Mouse (Mus musculus): ENCODE results near the gene Grin2d.

DNA sequence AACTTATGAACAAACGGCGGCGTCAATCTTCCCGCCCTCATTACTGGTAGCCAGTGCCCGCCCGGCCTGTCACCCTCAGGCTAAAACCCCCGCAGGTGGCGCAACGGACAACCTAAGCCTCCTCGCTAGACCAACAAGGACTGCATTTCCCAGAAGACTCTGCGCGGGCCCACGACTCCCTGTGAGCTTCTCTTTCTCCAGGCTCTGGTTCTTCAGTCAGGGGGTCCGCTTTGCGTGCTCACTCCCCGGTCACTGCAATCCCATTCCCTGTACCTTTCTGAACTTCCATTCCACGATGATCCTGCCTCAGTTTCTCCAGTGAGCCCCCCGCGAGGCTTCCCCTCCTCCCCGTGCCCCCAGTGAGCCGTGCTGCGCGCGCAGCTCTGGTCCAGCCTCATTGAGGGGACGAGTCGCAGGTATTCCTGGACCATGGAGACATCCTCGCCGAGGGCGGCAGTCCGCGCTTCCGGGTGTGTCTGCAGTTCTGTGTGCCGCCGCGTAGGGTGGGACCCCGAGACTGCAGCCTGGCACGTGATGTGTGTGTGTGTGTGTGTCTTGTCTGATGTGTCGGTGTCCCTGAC, 94.6 kb downstream of the Grin2d start, which contains the start of gene Lmtk3:
- no peak for TF ChIP-seq CTCF (IDR thresholded peaks at IDR 0.05; ENCODE audit: control insufficient read depth, insufficient read depth, low read length)
- no peak for TF ChIP-seq POLR2A (IDR thresholded peaks at IDR 0.05; ENCODE audit: borderline replicate concordance, control insufficient read depth, low read depth, low read length)
